Mouse (Mus musculus): Measurements from ENCODE around the gene Ankrd35.
"Not testable (repeated sequence)": the region's sequence is repeated elsewhere in the genome, so short reads cannot be mapped to it uniquely, and the experiment has no call there.

Gene Ankrd35

GRCm38 (mm10) chr3:96671519-96671918 lies 1.6 kb downstream of the Ankrd35 start:
- no peak for DNase-seq (ENCODE audit: low read depth, low spot score)

GRCm38 (mm10) chr3:96673514-96673913 lies 3.6 kb downstream of the Ankrd35 start:
- no peak for DNase-seq (ENCODE audit: low read depth, low spot score)

DNA sequence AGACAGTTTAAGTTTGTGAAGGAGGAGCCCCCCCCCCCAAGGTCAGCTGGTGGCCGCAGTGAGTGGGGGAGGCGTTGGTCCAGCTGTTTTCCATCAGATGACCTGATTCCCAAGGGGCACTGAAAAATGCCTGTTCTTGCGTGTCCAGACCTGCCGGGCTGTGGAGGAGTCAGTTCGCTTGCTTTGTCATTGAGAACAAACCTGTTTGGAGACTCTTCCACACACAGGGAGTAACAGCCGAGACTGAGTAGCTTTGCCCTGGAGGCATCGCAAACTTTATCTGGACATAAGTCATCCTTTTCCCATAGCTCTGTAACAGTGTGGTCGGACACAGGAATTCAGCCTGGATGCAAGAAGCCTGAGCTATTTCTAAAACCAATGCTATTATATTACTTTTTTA lies 4.5 kb downstream of the Ankrd35 start:
- no peak for DNase-seq (ENCODE audit: low read depth, low spot score)

DNA sequence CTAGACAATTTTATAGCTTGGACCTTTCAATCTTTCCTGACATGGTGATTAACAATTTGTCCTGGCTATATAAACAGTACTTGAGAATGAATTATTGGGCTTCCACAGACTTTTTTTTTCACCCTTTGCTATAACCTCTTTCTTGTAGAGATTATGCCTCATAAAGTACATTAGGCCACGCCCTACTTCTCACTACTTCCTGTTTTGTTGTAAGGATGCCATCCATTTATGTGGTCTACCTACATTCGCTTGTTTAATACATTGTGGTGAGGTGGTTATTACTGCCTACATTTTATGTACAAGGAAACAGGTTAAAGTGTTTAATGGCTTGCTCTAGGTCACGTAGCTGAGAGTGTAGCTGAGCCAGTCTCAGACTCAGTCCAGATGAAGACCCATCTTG lies 5.2 kb downstream of the Ankrd35 start:
- DNase-seq (ENCODE audit: low read depth, low spot score) = no peak

- peak; percentile 83 for DNase-seq (ENCODE audit: low read depth, low spot score)
These were observed 5.8 kb downstream of the Ankrd35 start for GRCm38 (mm10) chr3:96675690-96676089.

- no peak for DNase-seq (ENCODE audit: low read depth, low spot score)
These were observed 8.5 kb downstream of the Ankrd35 start for GRCm38 (mm10) chr3:96678456-96678855.

GRCm38 (mm10) chr3:96679159-96679674 lies 9.3 kb downstream of the Ankrd35 start:
- DNase-seq (ENCODE audit: low read depth, low spot score) = no peak

DNA sequence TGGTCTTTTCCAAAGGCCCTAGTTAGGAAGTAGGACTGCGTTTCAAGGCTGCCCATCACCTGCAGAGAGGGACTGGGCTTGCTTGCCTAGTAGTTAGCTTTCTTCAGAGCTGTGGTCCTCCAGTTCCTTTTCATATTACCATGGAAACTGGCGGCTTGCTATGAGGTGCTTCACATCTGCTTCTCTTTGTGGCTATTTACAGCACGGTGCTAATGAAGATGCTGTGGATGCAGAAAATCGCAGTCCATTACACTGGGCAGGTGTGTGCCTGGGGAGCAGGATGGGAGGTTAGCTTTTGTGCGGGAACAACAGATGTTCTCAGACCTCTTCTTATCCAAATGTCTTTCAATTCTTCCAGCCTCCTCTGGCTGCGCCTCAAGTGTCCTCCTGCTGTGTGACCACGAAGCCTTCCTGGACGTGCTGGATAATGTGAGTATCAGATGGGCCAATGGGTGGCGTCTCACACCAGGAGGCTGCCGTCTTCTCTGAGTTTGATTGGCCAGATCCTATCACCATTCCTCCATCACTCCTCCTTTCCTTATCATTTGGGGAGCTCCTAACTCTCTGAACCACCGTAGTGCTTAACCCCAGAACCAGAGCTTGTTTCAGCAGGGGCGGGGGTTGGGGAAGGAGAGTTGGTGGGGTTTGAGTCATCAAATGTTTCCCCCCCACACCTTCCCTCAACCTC lies 10.5 kb downstream of the Ankrd35 start:
- no peak for DNase-seq (ENCODE audit: low read depth, low spot score)

- DNase-seq (ENCODE audit: low read depth, low spot score) = no peak
These were observed 13.6 kb downstream of the Ankrd35 start for GRCm38 (mm10) chr3:96683496-96683895.

DNA sequence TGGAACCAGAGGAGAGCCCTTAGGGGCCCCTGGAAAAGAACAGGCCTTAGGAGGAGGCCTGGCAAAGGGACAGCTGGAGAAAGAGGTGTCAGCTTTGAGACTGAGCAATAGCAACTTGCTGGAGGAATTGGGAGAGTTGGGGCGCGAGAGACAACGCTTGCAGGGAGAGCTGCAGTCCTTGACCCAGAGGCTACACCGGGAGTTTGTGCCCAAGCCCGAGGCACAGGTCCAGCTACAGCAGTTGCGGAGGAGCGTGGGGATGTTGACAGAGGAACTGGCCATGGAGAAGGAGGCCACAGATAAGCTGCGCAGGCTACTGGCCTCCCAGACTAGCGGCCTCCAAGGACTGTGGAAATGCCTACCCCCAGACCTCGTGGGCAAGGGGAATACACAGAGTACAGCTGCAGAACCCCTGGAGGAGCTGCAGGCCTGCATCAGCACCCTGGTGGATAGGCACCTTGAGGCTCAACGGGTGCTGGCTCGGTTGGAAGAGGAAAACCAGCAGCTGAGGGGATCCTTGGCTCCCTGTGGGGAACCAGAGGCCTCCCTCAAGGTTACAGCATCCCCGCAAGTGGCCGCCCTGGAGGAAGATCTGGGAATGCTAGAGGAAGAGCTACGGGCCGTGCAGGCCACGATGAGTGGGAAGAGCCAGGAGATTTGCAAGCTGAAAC lies 14.4 kb downstream of the Ankrd35 start:
- no peak for DNase-seq (ENCODE audit: low read depth, low spot score)

DNA sequence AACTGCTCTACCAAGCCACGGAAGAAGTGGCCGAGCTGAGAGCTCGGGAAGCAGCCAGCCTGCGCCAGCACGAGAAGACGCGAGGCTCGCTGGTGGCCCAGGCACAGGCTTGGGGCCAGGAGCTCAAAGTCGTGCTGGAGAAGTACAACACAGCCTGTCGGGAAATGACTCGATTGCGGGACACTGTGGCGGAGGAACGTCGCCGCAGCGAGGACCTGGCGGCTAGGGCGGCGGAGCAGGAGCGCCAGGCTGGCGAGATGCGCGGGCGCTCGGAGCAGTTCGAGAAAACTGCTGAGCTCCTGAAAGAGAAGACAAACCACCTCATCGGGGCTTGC lies 14.9 kb downstream of the Ankrd35 start:
- no peak for DNase-seq (ENCODE audit: low read depth, low spot score)

- not testable (repeated sequence) for DNase-seq (ENCODE audit: low read depth, low spot score)
These were observed 16.1 kb downstream of the Ankrd35 start for GRCm38 (mm10) chr3:96686057-96686456.

DNA sequence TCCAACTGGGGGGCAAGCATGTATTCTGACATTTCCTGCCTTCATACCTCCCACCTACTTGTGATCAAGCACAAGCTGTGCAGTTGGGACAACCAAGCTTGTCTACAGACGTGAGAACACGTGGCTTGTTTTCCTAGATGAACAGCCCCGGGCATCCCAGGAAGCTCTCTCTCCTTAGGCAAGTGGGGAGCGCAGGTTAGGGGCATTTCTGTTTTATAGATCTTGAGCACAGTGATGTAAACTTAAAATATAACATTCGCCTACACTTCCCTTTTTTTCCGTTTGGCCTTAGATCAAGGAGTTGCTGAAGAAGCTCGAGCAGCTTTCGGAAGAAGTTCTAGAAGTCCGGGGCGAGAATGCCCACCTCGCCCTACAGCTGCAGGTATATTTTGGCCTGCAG lies 18.9 kb downstream of the Ankrd35 start:
- no peak for DNase-seq (ENCODE audit: low read depth, low spot score)

DNA sequence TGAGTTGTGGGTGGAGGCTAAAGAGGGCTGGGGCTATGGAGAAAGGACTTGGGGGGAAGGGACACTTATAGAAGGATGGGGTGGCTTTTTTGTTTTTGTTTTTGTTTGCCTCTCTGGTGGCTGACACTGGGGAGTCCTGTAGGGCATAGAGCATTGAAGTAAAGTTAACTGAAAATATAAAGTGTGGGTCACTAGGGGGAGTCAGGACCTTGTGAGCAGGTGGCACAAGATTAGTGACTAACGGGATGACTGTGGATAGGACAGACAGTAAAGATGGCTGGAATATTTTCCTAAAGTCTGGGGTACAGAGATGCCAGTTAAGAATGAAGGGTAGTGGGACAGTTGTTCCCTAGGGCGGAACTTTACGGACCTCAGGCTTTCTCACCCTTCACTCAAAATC lies 20.4 kb downstream of the Ankrd35 start:
- no peak for DNase-seq (ENCODE audit: low read depth, low spot score)

- no peak for DNase-seq (ENCODE audit: low read depth, low spot score)
These were observed 22.6 kb downstream of the Ankrd35 start for GRCm38 (mm10) chr3:96692506-96692905.

DNA sequence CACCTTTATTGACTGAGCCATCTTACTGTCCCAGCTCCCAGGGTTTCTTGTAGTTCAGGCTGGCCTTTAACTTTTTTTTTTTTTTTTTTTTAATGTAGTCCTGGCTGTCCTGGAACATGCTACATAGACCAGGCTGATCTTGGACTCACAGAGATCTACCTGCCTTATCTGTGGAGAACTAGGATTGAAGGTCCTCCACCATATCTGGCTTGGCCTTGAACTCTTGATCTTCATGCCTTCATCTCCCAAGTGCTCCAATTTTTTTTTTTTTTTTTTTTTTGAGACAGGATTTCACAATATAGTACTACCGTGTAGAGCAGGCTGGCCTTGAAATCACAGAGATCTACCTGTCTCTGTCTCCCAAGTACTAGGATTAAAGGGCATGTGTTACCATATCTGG lies 23.6 kb downstream of the Ankrd35 start:
- DNase-seq (ENCODE audit: low read depth, low spot score) = no peak

GRCm38 (mm10) chr3:96696198-96696765 lies 26.4 kb downstream of the Ankrd35 start, which contains the start of gene Pias3:
TSS of gene Pias3 (plus strand) at chr3:96696384.
- peak; percentile 77 for DNase-seq (ENCODE audit: low read depth, low spot score)

DNA sequence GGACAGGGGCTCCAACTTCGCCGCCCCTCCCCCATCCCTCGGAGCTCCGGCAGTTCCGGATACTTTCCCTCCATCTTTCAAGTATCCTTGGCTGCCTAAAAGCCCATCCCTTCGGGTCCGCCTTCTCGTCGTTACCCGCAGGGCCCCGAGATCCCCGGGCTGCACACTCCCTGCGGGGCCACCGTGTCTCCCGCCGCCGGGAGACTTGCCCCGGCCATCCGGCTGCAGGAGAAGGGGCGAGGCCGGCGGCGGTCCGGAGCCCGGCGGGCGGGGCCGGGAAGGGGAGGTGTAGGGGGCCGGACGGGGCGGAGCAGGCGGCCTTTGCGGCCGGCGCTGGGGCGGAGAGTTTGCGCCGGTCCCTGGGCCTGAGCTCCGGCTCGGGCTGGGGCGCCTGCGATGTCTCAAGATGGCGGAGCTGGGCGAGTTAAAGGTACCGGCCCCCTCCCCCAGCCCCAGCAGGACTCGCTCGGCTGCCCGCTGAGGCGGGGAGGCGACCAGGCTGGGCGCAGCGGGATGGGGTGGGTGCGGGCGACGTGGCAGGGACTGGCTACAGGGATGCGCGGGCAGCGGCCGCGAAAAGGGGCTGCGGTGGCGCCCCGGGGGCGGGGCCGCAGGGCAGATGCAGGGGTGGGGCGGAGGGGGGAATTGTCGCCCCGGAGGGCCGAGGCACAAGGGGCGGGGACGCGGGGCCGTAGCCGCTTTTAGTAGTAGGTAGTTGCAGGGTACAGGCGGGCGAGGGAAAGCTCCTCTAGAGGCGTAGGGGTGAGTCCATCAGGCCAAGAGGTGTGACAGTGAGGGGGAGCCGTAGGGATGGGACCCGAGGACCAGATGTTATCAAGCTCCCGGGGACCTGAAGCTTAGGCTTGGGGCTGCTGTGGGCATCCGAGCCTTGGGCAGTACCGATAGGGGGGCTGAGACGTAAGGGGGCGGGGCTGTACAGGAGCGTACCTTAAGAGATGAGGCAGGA lies 27.1 kb downstream of the Ankrd35 start:
- DNase-seq (ENCODE audit: low read depth, low spot score) = peak; percentile 83

DNA sequence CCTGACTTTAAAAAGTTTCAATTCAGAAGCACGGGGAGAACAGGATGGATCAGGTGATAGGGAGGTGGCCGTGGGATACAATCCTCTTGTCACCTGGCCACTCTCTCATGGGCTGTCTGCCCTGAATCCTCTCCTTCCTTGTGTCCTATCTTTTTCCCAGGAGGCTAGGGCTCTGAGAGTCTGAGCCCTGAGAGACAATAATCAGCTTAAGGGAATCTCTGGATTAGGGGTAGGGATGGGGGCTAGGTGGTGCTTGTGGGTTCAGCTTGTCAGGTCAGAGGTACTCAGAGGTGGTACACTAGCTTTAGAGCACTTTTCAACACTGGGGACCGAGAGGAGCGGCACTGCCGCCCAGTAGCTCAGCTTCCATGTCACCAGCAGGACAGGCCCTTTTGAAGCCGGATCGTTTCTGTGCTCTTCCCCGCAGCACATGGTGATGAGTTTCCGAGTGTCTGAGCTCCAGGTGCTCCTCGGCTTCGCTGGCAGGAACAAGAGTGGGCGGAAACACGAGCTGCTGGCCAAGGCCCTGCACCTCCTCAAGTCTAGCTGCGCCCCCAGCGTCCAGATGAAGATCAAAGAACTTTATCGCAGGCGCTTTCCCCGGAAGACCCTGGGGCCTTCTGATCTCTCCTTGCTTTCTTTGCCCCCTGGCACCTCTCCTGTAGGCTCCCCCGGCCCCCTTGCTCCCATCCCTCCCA lies 29.2 kb downstream of the Ankrd35 start:
- no peak for DNase-seq (ENCODE audit: low read depth, low spot score)

- DNase-seq (ENCODE audit: low read depth, low spot score) = no peak
These were observed 30.4 kb downstream of the Ankrd35 start for GRCm38 (mm10) chr3:96700376-96700775.

GRCm38 (mm10) chr3:96701003-96701402 lies 31.1 kb downstream of the Ankrd35 start:
- DNase-seq (ENCODE audit: low read depth, low spot score) = no peak

Measured in WW6 (cell line).